Mouse (Mus musculus) layer of hippocampus, adult 11-12 months (tissue): ENCODE measurements at regions not wholly inside any gene's neighbourhood (a gene's known extent, or its start where the extent isn't known, plus 50 kb on each side); places are given as distances from the start of the nearest gene placed in this dataset.
"Not testable (repeated sequence)": the region's sequence is repeated elsewhere in the genome, so short reads cannot be mapped to it uniquely, and the experiment has no call there.

ENCODE experiments used
- DNase-seq: peaks from one replicate; pipeline ENCODE4 v3.0.0; 2022; ENCODE audit warnings: low spot score

DNA sequence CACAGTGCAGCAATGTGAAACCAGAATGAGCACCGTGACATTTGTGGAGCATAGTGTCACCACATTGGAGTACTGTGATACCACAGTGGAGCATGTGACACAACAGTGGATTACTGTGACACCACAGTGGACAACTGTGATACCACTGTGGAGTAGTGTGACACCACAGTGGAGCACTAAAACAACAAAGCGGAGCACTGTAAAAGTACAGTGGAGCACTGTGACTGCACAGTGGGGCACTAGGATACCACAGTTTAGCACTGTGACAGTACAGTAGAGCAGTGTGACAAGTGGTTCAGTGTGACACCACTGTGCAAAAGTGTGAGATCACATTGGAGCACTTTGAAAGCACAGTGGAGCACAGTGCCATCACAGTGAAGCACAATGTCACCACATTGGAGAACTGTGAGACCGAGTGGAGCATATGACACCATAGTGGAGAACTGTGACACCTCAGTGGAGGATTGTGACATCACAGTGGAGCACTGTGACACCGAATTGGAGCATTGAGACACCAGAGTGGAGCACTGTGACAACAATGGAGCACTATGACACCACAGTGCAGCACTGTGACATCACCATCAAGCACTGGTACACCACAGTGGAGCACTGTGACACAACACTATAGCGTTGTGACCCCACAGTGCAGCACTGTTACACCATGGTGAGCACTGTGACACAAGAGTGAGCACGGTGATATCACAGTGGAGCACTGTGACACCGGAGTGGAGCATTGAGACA is 86.6 kb upstream of the Vmn1r2 start:
- no peak for DNase-seq

- DNase-seq = no peak
These were observed 85.8 kb upstream of the Vmn1r2 start for GRCm38 (mm10) chr4:3081148-3081952.

GRCm38 (mm10) chr4:3081953-3082950 is 84.9 kb upstream of the Vmn1r2 start:
- DNase-seq = no peak

DNA sequence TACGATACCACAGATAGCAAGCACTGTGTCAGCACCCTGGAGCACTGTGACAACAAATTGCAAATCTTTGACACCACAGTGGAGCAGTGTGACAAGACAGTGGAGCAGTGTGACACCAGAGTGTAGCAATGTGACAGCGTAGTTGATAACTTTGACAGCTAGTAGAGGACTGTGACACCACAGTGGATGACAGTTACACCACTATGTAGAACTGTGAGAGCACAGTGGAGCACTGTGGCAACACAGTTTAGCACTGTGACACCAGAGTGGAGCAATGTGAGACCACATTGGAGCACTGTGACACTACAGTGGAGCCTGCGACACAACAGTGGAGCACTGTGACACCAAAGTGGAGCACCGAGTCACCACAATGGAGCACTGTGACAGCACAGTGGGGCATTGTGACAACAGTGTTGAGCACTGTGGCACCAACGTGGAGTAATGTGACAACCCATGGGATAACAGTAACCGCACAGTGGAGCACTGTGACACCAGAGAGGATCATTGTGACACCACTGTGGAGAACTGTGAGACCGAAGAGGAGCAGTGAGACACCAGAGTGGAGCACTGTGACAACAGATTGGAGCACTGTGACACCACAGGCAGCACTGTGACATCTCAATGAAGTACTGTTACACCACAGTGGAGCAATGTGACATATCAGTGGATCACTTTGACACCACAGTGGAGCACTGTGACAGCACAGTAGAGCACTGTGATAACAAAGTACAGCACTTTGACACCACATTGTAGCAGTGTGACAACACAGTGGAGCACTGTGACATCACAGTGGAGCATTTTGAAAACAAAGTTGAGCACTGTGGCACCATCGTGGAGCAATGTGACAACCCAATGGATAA is 83.7 kb upstream of the Vmn1r2 start:
- no peak for DNase-seq

GRCm38 (mm10) chr4:3084021-3084545 is 83.0 kb upstream of the Vmn1r2 start:
- DNase-seq = no peak

- DNase-seq = no peak
These were observed 81.4 kb upstream of the Vmn1r2 start for GRCm38 (mm10) chr4:3085456-3086448.

GRCm38 (mm10) chr4:3087616-3088015 is 79.5 kb upstream of the Vmn1r2 start:
- DNase-seq = not testable (repeated sequence)

- no peak for DNase-seq
These were observed 77.3 kb upstream of the Vmn1r2 start for GRCm38 (mm10) chr4:3089567-3090377.

DNA sequence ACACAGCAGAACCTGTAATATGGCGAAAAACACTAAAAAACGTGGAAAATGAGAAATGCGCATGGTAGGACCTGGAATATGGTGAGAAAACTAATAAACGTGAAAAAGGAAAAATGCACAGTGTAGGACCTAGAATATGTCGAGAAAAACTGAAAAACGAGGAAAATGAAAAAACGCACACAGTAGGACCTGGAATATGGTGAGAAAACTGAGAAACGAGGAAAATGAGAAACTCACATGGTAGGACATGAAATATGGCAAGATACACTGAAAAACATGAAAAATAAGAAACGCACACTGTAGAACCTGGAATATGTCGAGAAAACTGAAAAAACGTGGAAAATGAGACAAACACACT is 76.8 kb upstream of the Vmn1r2 start:
- DNase-seq = no peak

DNA sequence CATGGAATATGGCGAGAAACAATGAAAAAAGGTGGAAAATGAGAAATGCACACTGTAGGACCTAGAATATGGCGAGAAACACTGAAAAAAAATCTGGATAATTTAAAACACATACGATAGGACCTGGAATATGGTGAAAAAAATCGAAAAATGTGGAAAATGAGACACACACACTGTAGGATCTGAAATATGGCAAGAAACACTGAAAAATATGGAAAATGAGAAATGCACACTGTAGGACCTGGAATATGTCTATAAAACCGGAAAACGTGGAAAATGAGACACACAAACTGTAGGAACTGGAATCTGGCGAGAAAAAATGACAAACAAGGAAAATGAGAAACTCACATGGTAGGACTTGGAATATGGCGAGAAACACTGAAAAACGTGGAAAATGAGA is 76.4 kb upstream of the Vmn1r2 start:
- no peak for DNase-seq
